Mouse (Mus musculus) ES-E14 (cell line): ENCODE measurements at regions not wholly inside any gene's neighbourhood (a gene's known extent, or its start where the extent isn't known, plus 50 kb on each side); places are given as distances from the start of the nearest gene placed in this dataset.

Experiments
- DNase-seq: peaks from one replicate; pipeline ENCODE4 v3.0.0-alpha.2; 2013; ENCODE audit warnings: low read depth, low spot score
- H3K27ac ChIP-seq: 2 replicates; pipeline ENCODE4 v1.5.1; 2012; ENCODE audit warnings: low read depth, mild to moderate bottlenecking, low read length, moderate library complexity, mixed read lengths; ENCODE audit not compliant: poor library complexity, insufficient read depth, severe bottlenecking
- H3K36me3 ChIP-seq: 2 replicates; pipeline ENCODE4 v1.6.1; 2012; ENCODE audit warnings: mild to moderate bottlenecking, low read length, moderate library complexity, mixed read lengths; ENCODE audit not compliant: control insufficient read depth, poor library complexity, insufficient read depth, severe bottlenecking
- H3K4me1 ChIP-seq, 2 experiments: fragments of 150-350 bp in 1 of 2; sonication (generic) in 1 of 2; 2 replicates each; pipeline ENCODE4 v1.6.1; 2012; ENCODE audit warnings: low read length in 2 of 2, mild to moderate bottlenecking in 1 of 2, mixed read lengths in 1 of 2; ENCODE audit not compliant: control insufficient read depth in 2 of 2, insufficient read depth in 2 of 2, poor library complexity in 1 of 2
- H3K4me3 ChIP-seq, 2 experiments: fragments of 150-350 bp in 1 of 2; sonication (generic) in 1 of 2; 2 replicates each; pipeline ENCODE4 v1.5.1; 2012; ENCODE audit warnings: low read length in 2 of 2, low read depth in 1 of 2, mild to moderate bottlenecking in 1 of 2, mixed read lengths in 1 of 2; ENCODE audit not compliant: insufficient read depth in 1 of 2, poor library complexity in 1 of 2, severe bottlenecking in 1 of 2
- H3K9ac ChIP-seq: 2 replicates; pipeline ENCODE4 v1.6.1; 2012; ENCODE audit warnings: low read depth, mild to moderate bottlenecking, low read length, mixed read lengths; ENCODE audit not compliant: poor library complexity, insufficient read depth, severe bottlenecking
- H3K9me3 ChIP-seq: fragments of 150-350 bp; sonication (generic); 2 replicates; pipeline ENCODE4 v1.6.1; 2012; ENCODE audit warnings: low read depth, mild to moderate bottlenecking, low read length; ENCODE audit not compliant: control insufficient read depth, insufficient read depth
- CHD2 ChIP-seq: IDR thresholded peaks from 2 replicates; pipeline ENCODE4 v1.6.1; 2014; ENCODE audit warnings: mild to moderate bottlenecking, low read depth, low read length, inconsistent platforms
- HCFC1 ChIP-seq: IDR thresholded peaks from 2 replicates; pipeline ENCODE4 v1.6.1; 2012; ENCODE audit warnings: low read length, inconsistent platforms, borderline replicate concordance; ENCODE audit not compliant: insufficient read depth
- MAFK ChIP-seq: IDR thresholded peaks from 2 replicates; pipeline ENCODE4 v1.6.1; 2014; ENCODE audit warnings: mild to moderate bottlenecking, low read depth, low read length, inconsistent platforms; ENCODE audit not compliant: insufficient read depth
- ZC3H11A ChIP-seq: IDR thresholded peaks from 2 replicates; pipeline ENCODE4 v1.6.1; 2012; ENCODE audit warnings: low read depth, mild to moderate bottlenecking, inconsistent platforms, low read length, borderline replicate concordance
- ZNF384 ChIP-seq: IDR thresholded peaks from 2 replicates; pipeline ENCODE4 v1.6.1; 2012; ENCODE audit warnings: low read depth, low read length, inconsistent platforms
- in situ Hi-C, 2 experiments: fragments of 600-800 bp; cut with MboI; formaldehyde crosslinking; loops; one replicate each; pipeline ENCODE4 v1.15.1; 2025; ENCODE audit warnings: low sequenced_read_pairs in 2 of 2, inconsistent platforms in 1 of 2; ENCODE audit not compliant: unreplicated experiment in 2 of 2

- in situ Hi-C loops: no loop called here
- H3K9ac ChIP-seq: no peak overlapping the region
- TF ChIP-seq MAFK (no peak), ZNF384 (no peak), CHD2 (no peak), HCFC1 (no peak), ZC3H11A (no peak)
- no peak overlapping the region for H3K27ac ChIP-seq
- no peak for DNase-seq
- H3K36me3 ChIP-seq: no peaks in the 10 kb centered on the region
- H3K4me3 ChIP-seq: no peak overlapping the region
- no peaks in the 10 kb centered on the region for H3K9me3 ChIP-seq
- H3K4me1 ChIP-seq: peaks cover 6 to 10% of the 10 kb centered on the region in 2 experiments; a peak in 3 of 4 replicates
These were observed 143.0 kb downstream of the Fam43a start for GRCm38 (mm10) chr16:30742474-30742873.

- in situ Hi-C loops: no loop called here
- Histone ChIP-seq H3K9ac (no peak overlapping the region), H3K4me1 (peaks cover 6 to 10% of the 10 kb centered on the region in 2 experiments; a peak in 3 of 4 replicates), H3K27ac (no peak overlapping the region), H3K36me3 (no peaks in the 10 kb centered on the region), H3K9me3 (no peaks in the 10 kb centered on the region), H3K4me3 (no peak overlapping the region)
- TF ChIP-seq MAFK (no peak), CHD2 (no peak), HCFC1 (no peak), ZC3H11A (no peak)
- no peak for DNase-seq
These were observed 144.0 kb downstream of the Fam43a start for GRCm38 (mm10) chr16:30743566-30743965.

GRCm38 (mm10) chr16:30744237-30744636, 144.7 kb downstream of the Fam43a start:
- Histone ChIP-seq H3K4me3 (no peak overlapping the region), H3K27ac (no peak overlapping the region), H3K4me1 (peaks cover 6 to 10% of the 10 kb centered on the region in 2 experiments; a peak in 3 of 4 replicates), H3K9me3 (no peaks in the 10 kb centered on the region), H3K9ac (no peak overlapping the region), H3K36me3 (no peaks in the 10 kb centered on the region)
- DNase-seq: no peak
- in situ Hi-C loops: no loop called here
- no peak for TF ChIP-seq MAFK
- no peak for TF ChIP-seq CHD2
- TF ChIP-seq HCFC1: no peak
- TF ChIP-seq ZNF384: no peak

- in situ Hi-C loops: no loop called here
- Histone ChIP-seq H3K4me1 (peaks cover 2 to 8% of the 10 kb centered on the region in 2 experiments; a peak in 3 of 4 replicates), H3K27ac (no peak overlapping the region)
These were observed 146.2 kb downstream of the Fam43a start for GRCm38 (mm10) chr16:30745598-30746181.

GRCm38 (mm10) chr16:30746211-30746610, 146.7 kb downstream of the Fam43a start:
- Histone ChIP-seq H3K4me1 (peaks cover 0 to 6% of the 10 kb centered on the region in 2 experiments; a peak in 2 of 4 replicates), H3K27ac (no peak overlapping the region), H3K9me3 (no peaks in the 10 kb centered on the region), H3K9ac (no peak overlapping the region), H3K36me3 (no peaks in the 10 kb centered on the region), H3K4me3 (no peak overlapping the region)
- in situ Hi-C loops: no loop called here
- no peak for TF ChIP-seq CHD2
- TF ChIP-seq ZNF384: no peak
- TF ChIP-seq HCFC1: no peak
- no peak for TF ChIP-seq MAFK
- TF ChIP-seq ZC3H11A: no peak
- DNase-seq: no peak

More at GRCm38 (mm10) chr16:30745598-30746181, 146.2 kb downstream of the Fam43a start:
- Histone ChIP-seq H3K4me3 (no peak overlapping the region), H3K9ac (no peak overlapping the region), H3K9me3 (no peaks in the 10 kb centered on the region), H3K36me3 (no peaks in the 10 kb centered on the region)
- no peak for DNase-seq
- TF ChIP-seq MAFK (no peak), ZNF384 (no peak), HCFC1 (no peak), ZC3H11A (no peak), CHD2 (no peak)
